Mouse (Mus musculus): ENCODE data around the gene Abr. TPM values are rescaled to one million over a fixed set of nuclear protein-coding genes. Genes with fewer than 3 reads are reported as not detected.

The Abr gene
- total and polyA plus RNA-seq, 3 experiments = 3.8 to 8.8 TPM; not detected in 1

DNA sequence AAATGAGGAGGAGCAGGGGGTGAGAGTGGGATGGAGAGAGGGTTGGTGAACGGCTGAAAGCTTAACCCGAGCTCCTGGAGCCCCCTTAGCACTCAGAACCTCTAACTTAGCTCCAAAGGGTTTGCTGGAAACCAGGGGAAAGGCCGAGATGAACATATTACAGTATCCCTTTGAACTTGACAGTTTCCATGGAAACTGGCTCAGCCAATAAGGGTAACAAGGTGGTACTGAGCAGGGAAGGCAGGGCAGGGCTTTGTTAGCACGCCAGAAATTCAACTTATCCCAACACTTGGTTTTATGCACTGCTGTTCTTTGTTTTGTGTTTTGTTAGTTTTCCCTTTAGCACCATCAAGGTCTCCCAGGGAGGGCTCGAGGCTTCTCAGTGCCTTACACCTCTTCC, 149.5 kb downstream of the Abr start:
- TF ChIP-seq ETS1 (IDR thresholded peaks at IDR 0.05; ENCODE audit: low read depth, low read length) (no peak), MAFK (IDR thresholded peaks at IDR 0.05; ENCODE audit: borderline replicate concordance, low read depth, low read length) (no peak), CHD1 (IDR thresholded peaks at IDR 0.05; ENCODE audit: low read depth, low read length) (no peak), POLR2AphosphoS2 (IDR thresholded peaks at IDR 0.05; ENCODE audit: low read length) (no peak), USF1 (IDR thresholded peaks at IDR 0.05; ENCODE audit: low read depth, low read length) (no peak), NRF1 (IDR thresholded peaks at IDR 0.05; ENCODE audit: insufficient read depth, low read depth, low read length, poor library complexity, severe bottlenecking) (no peak), RAD21 (IDR thresholded peaks at IDR 0.05; ENCODE audit: low read depth, low read length) (no peak), ZC3H11A (IDR thresholded peaks at IDR 0.05; ENCODE audit: low read depth, low read length) (no peak), JUND (IDR thresholded peaks at IDR 0.05; ENCODE audit: low read depth, low read length) (no peak), GATA1 (IDR thresholded peaks at IDR 0.05; ENCODE audit: low read depth, low read length) (no peak), USF2 (IDR thresholded peaks at IDR 0.05; ENCODE audit: borderline replicate concordance in 1 of 2, insufficient read depth in 1 of 2, low read depth in 1 of 2, low read length in 2 of 2) (no peak), POLR2AphosphoS5 (IDR thresholded peaks at IDR 0.05; ENCODE audit: borderline replicate concordance, low read depth, low read length) (no peak), KAT2A (conservative IDR thresholded peaks at IDR 0.05; ENCODE audit: low read depth, low read length) (no peak), SMC3 (IDR thresholded peaks at IDR 0.05; ENCODE audit: low read depth, low read length) (no peak), MYB (IDR thresholded peaks at IDR 0.05; ENCODE audit: low read depth, low read length) (no peak), TCF12 (IDR thresholded peaks at IDR 0.05; ENCODE audit: low read depth, low read length) (no peak), MXI1 (IDR thresholded peaks at IDR 0.05; ENCODE audit: low read depth, low read length) (no peak), ZNF384 (IDR thresholded peaks at IDR 0.05; ENCODE audit: low read depth, low read length) (no peak), POLR2A (IDR thresholded peaks at IDR 0.05; ENCODE audit: control insufficient read depth in 1 of 2, insufficient read depth in 1 of 2, low read depth in 1 of 2, low read length in 2 of 2, poor library complexity in 1 of 2) (no peak), TAL1 (IDR thresholded peaks at IDR 0.05; ENCODE audit: low read length) (no peak)
- Histone ChIP-seq H3K9ac (ENCODE audit: control insufficient read depth, low read depth, low read length, poor library complexity, severe bottlenecking) (no peak overlapping the region), H3K79me2 (ENCODE audit: control insufficient read depth, insufficient read depth, low read length, poor library complexity) (no peaks in the 10 kb centered on the region), H3K27ac (ENCODE audit: control insufficient read depth, low read depth, low read length) (no peak overlapping the region), H3K4me1 (ENCODE audit: control insufficient read depth in 1 of 2, insufficient read depth in 2 of 2, low read length in 2 of 2) (no peaks in the 10 kb centered on the region), H3K9me3 (replicated peaks; ENCODE audit: insufficient read depth, low read length) (no peaks in the 10 kb centered on the region), H3K27me3 (ENCODE audit: control insufficient read depth in 1 of 2, insufficient read depth in 2 of 2, low read length in 2 of 2) (no peaks in the 10 kb centered on the region), H3K4me3 (ENCODE audit: control insufficient read depth in 1 of 2, insufficient read depth in 1 of 2, low read depth in 2 of 2, low read length in 2 of 2) (no peak overlapping the region), H3K36me3 (ENCODE audit: control insufficient read depth in 1 of 2, insufficient read depth in 2 of 2, low read length in 2 of 2) (no peaks in the 10 kb centered on the region)
- no peak for DNase-seq (ENCODE audit: low read depth, low spot score)

DNA sequence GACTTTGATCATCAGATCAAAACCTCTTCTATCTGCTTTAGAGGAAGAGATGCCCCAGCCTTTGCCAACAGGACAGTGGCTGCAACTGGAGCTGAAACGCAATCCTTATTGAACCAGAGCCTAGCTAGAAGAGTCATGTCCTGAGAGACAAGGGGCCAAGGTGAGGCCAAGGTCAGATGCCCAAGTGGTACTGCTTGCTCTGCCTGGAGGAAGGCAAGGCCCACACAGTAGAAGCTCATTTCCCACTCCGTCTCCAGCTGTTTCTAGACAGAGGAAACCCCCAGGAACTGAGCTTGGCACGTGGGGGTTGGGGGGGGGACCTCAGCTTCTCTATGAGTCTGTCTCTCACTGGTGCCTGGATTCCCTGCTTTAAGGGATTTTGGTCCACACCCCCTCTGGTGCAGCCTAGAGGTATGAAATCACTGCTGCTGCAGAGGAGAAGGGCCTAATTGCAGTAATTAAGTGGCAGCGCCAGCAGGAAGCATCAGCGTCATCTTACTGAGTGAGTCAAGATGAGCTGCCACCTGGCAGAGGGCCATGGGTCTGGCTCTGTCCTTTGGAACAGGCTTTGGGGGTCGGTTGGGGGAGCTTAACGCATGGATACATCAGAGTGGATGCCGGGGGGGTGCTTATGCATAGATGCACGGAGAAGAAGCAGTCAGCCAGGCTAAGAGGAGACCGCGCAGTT, 152.7 kb downstream of the Abr start:
- no peak overlapping the region for H3K27ac ChIP-seq (ENCODE audit: control insufficient read depth, low read depth, low read length)

More for the DNA sequence above, 152.7 kb downstream of the Abr start:
- Histone ChIP-seq H3K9me3 (replicated peaks; ENCODE audit: insufficient read depth, low read length) (no peaks in the 10 kb centered on the region), H3K4me3 (ENCODE audit: control insufficient read depth in 1 of 2, insufficient read depth in 1 of 2, low read depth in 2 of 2, low read length in 2 of 2) (no peak overlapping the region), H3K9ac (ENCODE audit: control insufficient read depth, low read depth, low read length, poor library complexity, severe bottlenecking) (no peak overlapping the region), H3K79me2 (ENCODE audit: control insufficient read depth, insufficient read depth, low read length, poor library complexity) (no peaks in the 10 kb centered on the region), H3K36me3 (ENCODE audit: control insufficient read depth in 1 of 2, insufficient read depth in 2 of 2, low read length in 2 of 2) (no peaks in the 10 kb centered on the region), H3K27me3 (ENCODE audit: control insufficient read depth in 1 of 2, insufficient read depth in 2 of 2, low read length in 2 of 2) (no peaks in the 10 kb centered on the region), H3K4me1 (ENCODE audit: control insufficient read depth in 1 of 2, insufficient read depth in 2 of 2, low read length in 2 of 2) (no peaks in the 10 kb centered on the region)
- DNase-seq (ENCODE audit: low read depth, low spot score) = no peak
- TF ChIP-seq ETS1 (IDR thresholded peaks at IDR 0.05; ENCODE audit: low read depth, low read length) = no peak
- no peak for TF ChIP-seq NRF1 (IDR thresholded peaks at IDR 0.05; ENCODE audit: insufficient read depth, low read depth, low read length, poor library complexity, severe bottlenecking)
- no peak for TF ChIP-seq BHLHE40 (IDR thresholded peaks at IDR 0.05; ENCODE audit: borderline replicate concordance, low read depth, low read length)
- TF ChIP-seq CTCF (IDR thresholded peaks at IDR 0.05 in 2 of 3, conservative IDR thresholded peaks at IDR 0.05 in 1 of 3; ENCODE audit: control insufficient read depth in 1 of 3, insufficient read depth in 1 of 3, low read depth in 2 of 3, low read length in 3 of 3, poor library complexity in 1 of 3, severe bottlenecking in 1 of 3) = no peak
- TF ChIP-seq RCOR1 (IDR thresholded peaks at IDR 0.05; ENCODE audit: low read depth, low read length) = no peak
- TF ChIP-seq ELF1 (IDR thresholded peaks at IDR 0.05; ENCODE audit: low read depth, low read length) = no peak

Measured in MEL (cell line).